Mouse (Mus musculus) heart, adult 11 months (tissue): ENCODE results near the gene Shd.
A peak's percentile ranks its signal among the peaks of the same experiment; 100 is the strongest.

Source experiments
- DNase-seq: peaks from one replicate; pipeline ENCODE4 v3.0.0; 2022

Gene Shd

GRCm38 (mm10) chr17:56008356-56009087 is 38.3 kb downstream of the Shd start:
- DNase-seq: peak; percentile 100

- DNase-seq: peak; percentile 100
These were observed 39.1 kb downstream of the Shd start for GRCm38 (mm10) chr17:56009088-56009961.

- no peak for DNase-seq
These were observed 39.6 kb downstream of the Shd start for GRCm38 (mm10) chr17:56009962-56010240.

GRCm38 (mm10) chr17:56010255-56010654 is 40.0 kb downstream of the Shd start:
- DNase-seq: peak; percentile 92

- DNase-seq: peak; percentile 96
These were observed 40.4 kb downstream of the Shd start for GRCm38 (mm10) chr17:56010681-56011080.

GRCm38 (mm10) chr17:56011441-56011840 is 41.2 kb downstream of the Shd start:
- DNase-seq: no peak

GRCm38 (mm10) chr17:56015293-56015692 is 45.0 kb downstream of the Shd start:
- no peak for DNase-seq

GRCm38 (mm10) chr17:56016382-56016781 is 46.1 kb downstream of the Shd start:
- DNase-seq: no peak

- no peak for DNase-seq
These were observed 46.8 kb downstream of the Shd start for GRCm38 (mm10) chr17:56016793-56017785.

- peak; percentile 92 for DNase-seq
These were observed 47.6 kb downstream of the Shd start for GRCm38 (mm10) chr17:56017848-56018247.

GRCm38 (mm10) chr17:56018347-56019131 is 48.3 kb downstream of the Shd start:
- peak; percentile 92 for DNase-seq

GRCm38 (mm10) chr17:56020400-56021084 is 50.3 kb downstream of the Shd start:
- peak; percentile 89 for DNase-seq

GRCm38 (mm10) chr17:56021161-56021910 is 51.1 kb downstream of the Shd start:
- DNase-seq: peak; percentile 92

- DNase-seq: peak; percentile 89
These were observed 52.1 kb downstream of the Shd start for GRCm38 (mm10) chr17:56022131-56022988.

- peak; percentile 87 for DNase-seq
These were observed 52.7 kb downstream of the Shd start for GRCm38 (mm10) chr17:56022989-56023290.

GRCm38 (mm10) chr17:56023386-56023785 is 53.1 kb downstream of the Shd start:
- DNase-seq: peak; percentile 96

- peak; percentile 94 for DNase-seq
These were observed 54.2 kb downstream of the Shd start for GRCm38 (mm10) chr17:56024476-56024875.

- peak; percentile 91 for DNase-seq
These were observed 54.7 kb downstream of the Shd start for GRCm38 (mm10) chr17:56024931-56025330.
